Mouse (Mus musculus): ENCODE data around the gene Hoxd8. TPM values are rescaled to one million over a fixed set of nuclear protein-coding genes. Genes with fewer than 3 reads are reported as not detected.
A peak's percentile ranks its signal among the peaks of the same experiment; 100 is the strongest.

Gene Hoxd8
- total and polyA plus RNA-seq, 2 experiments = 0.06 TPM; not detected in 1

DNA sequence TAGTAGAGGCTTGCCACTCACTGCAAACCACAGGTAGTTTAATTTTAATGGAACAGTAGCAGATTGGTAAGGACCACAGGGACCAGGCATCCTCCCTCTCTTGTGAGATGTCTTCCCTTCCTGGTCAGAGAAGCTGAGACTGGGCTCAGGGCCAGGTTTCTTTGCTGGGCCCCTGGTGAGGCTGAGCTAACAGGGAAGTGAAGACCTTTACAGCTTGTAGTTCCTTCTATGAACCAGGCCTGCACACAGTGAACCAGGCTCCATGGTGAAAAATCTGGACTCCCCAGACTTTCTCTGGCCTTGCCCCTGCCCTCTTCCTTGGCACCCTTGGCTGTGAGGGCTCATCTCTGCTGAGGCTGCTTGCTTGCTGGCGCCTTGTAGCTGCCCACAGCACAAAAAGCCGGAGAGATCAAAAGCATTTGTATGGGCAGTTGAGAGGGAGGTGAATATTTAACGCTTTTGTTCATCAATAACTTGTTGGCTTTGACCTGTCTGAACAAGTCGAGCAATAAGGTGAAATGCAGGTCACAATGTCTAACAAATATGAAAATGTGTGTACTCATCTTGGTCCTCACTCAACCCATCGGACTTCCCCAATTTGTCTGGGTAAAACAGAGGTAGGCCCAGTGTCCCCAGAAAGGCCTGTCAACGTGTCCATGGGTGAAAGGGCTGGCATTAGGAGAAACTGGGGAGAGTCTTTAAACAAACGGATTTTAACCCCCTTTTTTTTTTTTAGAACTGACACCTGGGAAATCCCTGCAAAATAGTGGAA, 20.0 kb downstream of the Hoxd8 start:
- H3K27ac ChIP-seq (replicated peaks; ENCODE audit: insufficient read depth, low read depth, low read length) = no peak overlapping the region
- H3K27me3 ChIP-seq (ENCODE audit: control insufficient read depth, insufficient read depth, low read length) = peaks cover 30% of the 10 kb centered on the region
- 22% methylated on average over 7 of the region's 7 CpGs for WGBS
- DNase-seq (ENCODE audit: extremely low read depth, low read depth, low spot score) = peak; percentile 51
- H3K36me3 ChIP-seq (ENCODE audit: control insufficient read depth, insufficient read depth, low read length) = no peaks in the 10 kb centered on the region
- no peak overlapping the region for H3K4me3 ChIP-seq (ENCODE audit: insufficient read depth, low read depth, low read length)
- H3K79me2 ChIP-seq (ENCODE audit: control insufficient read depth, insufficient read depth, low read length) = no peaks in the 10 kb centered on the region
- no peak overlapping the region for H3K9ac ChIP-seq (ENCODE audit: low read depth, low read length)
- no peaks in the 10 kb centered on the region for H3K4me1 ChIP-seq (ENCODE audit: control insufficient read depth, insufficient read depth, low read length)
- TF ChIP-seq POLR2A (IDR thresholded peaks at IDR 0.05; ENCODE audit: extremely low read depth, insufficient read depth, low read length) (no peak), CTCF (IDR thresholded peaks at IDR 0.05; ENCODE audit: low read depth, low read length) (no peak)

DNA sequence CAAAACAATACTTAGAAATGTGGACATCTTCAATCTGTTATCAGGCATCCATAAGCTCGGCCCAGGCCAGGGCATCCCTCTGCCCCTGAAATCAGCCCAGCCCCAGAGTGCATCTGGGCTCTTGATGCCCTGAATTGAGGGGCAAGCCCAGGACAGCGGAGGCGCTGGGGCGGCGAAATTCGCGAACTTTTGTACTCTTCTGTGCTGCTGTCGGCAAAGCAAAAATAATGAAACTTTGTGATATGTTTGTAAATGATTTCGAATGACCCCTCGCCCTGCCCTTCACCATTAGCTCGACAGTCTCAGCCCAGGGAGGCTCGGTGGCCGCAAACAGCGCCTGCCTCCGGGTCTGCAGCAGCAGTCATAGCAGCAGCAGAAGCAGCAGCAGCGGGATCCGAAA, 20.8 kb downstream of the Hoxd8 start:
- 10% methylated on average over 17 of the region's 17 CpGs for WGBS

DNA sequence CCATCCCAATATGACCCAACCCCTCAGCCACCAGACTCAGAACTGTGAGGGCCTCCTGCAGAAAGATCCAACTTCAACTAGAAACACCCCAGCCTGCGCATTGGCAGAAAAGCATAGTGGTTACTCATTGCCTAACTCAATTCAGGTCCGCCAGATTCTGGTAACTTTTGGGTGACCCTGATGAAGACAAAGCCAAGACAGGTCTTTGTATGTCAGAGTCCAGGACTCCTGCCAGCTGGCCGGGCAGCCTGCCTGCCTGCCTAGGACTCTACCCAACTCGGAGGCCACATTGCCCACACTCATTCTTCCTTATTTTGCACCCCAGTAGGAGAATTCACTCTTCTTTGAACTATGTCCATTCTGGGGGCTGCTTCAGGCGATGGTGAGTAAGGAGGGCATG, 22.1 kb downstream of the Hoxd8 start, which contains the start of gene Gm28230:
Gm28230 (plus strand) TSS at position 178 of the 400 bp plus-strand sequence.
- peaks cover 2% of the 10 kb centered on the region; the same call in 1 of the 2 replicates for H3K4me1 ChIP-seq (ENCODE audit: control insufficient read depth, insufficient read depth, low read length)
- no peaks in the 10 kb centered on the region for H3K36me3 ChIP-seq (ENCODE audit: control insufficient read depth, insufficient read depth, low read length)
- H3K79me2 ChIP-seq (ENCODE audit: control insufficient read depth, insufficient read depth, low read length) = no peaks in the 10 kb centered on the region
- H3K27me3 ChIP-seq (ENCODE audit: control insufficient read depth, insufficient read depth, low read length) = peaks cover 27% of the 10 kb centered on the region
- WGBS = 14% methylated on average over 5 of the region's 5 CpGs
- no peak within 1 kb of the TSS for H3K9ac ChIP-seq (ENCODE audit: low read depth, low read length)
- peak; percentile 86 for DNase-seq (ENCODE audit: extremely low read depth, low read depth, low spot score)
- no peak within 1 kb of the TSS for H3K27ac ChIP-seq (replicated peaks; ENCODE audit: insufficient read depth, low read depth, low read length)
- TF ChIP-seq CTCF (IDR thresholded peaks at IDR 0.05; ENCODE audit: low read depth, low read length) (no peak), POLR2A (IDR thresholded peaks at IDR 0.05; ENCODE audit: extremely low read depth, insufficient read depth, low read length) (no peak)
- no peak within 1 kb of the TSS; the same call in 1 of the 2 replicates for H3K4me3 ChIP-seq (ENCODE audit: insufficient read depth, low read depth, low read length)

More for the DNA sequence above, 20.8 kb downstream of the Hoxd8 start:
- H3K27ac ChIP-seq (replicated peaks; ENCODE audit: insufficient read depth, low read depth, low read length) = no peak overlapping the region
- H3K36me3 ChIP-seq (ENCODE audit: control insufficient read depth, insufficient read depth, low read length) = no peaks in the 10 kb centered on the region
- no peak for DNase-seq (ENCODE audit: extremely low read depth, low read depth, low spot score)
- H3K27me3 ChIP-seq (ENCODE audit: control insufficient read depth, insufficient read depth, low read length) = peaks cover 27% of the 10 kb centered on the region
- no peak overlapping the region for H3K4me3 ChIP-seq (ENCODE audit: insufficient read depth, low read depth, low read length)
- H3K79me2 ChIP-seq (ENCODE audit: control insufficient read depth, insufficient read depth, low read length) = no peaks in the 10 kb centered on the region
- no peak overlapping the region for H3K9ac ChIP-seq (ENCODE audit: low read depth, low read length)
- no peaks in the 10 kb centered on the region for H3K4me1 ChIP-seq (ENCODE audit: control insufficient read depth, insufficient read depth, low read length)
- TF ChIP-seq CTCF (IDR thresholded peaks at IDR 0.05; ENCODE audit: low read depth, low read length) (no peak), POLR2A (IDR thresholded peaks at IDR 0.05; ENCODE audit: extremely low read depth, insufficient read depth, low read length) (no peak)

DNA sequence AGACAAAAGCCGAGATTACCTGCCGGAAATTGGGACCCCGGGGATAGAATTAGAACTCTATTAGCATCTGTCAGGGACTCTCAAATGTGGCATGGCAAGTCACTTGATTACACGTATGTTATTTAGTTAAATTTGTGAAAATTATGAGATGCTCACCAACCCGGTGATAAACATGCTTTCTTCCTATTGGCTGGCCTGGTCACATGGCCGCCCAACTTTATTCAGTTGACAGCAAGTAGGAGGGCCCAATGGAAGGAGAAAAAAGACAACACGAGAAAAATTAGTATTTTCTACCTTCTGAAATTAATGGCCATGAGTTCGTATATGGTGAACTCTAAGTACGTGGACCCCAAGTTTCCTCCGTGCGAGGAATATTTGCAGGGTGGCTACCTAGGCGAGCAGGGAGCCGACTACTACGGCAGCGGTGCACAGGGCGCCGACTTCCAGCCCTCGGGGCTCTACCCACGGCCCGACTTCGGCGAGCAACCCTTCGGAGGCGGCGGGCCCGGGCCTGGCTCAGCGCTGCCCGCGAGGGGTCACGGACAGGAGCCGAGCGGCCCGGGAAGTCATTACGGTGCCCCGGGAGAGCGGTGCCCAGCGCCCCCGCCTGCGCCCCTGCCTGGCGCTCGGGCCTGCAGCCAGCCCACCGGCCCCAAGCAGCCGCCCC, 22.7 kb downstream of the Hoxd8 start:
- H3K9ac ChIP-seq (ENCODE audit: low read depth, low read length) = no peak overlapping the region
- no peaks in the 10 kb centered on the region for H3K36me3 ChIP-seq (ENCODE audit: control insufficient read depth, insufficient read depth, low read length)
- no peak overlapping the region for H3K27ac ChIP-seq (replicated peaks; ENCODE audit: insufficient read depth, low read depth, low read length)
- DNase-seq (ENCODE audit: extremely low read depth, low read depth, low spot score) = no peak
- peaks cover 2% of the 10 kb centered on the region; the same call in 1 of the 2 replicates for H3K4me1 ChIP-seq (ENCODE audit: control insufficient read depth, insufficient read depth, low read length)
- H3K79me2 ChIP-seq (ENCODE audit: control insufficient read depth, insufficient read depth, low read length) = no peaks in the 10 kb centered on the region
- no peak overlapping the region; the same call in 1 of the 2 replicates for H3K4me3 ChIP-seq (ENCODE audit: insufficient read depth, low read depth, low read length)
- TF ChIP-seq CTCF (IDR thresholded peaks at IDR 0.05; ENCODE audit: low read depth, low read length) (no peak), POLR2A (IDR thresholded peaks at IDR 0.05; ENCODE audit: extremely low read depth, insufficient read depth, low read length) (no peak)
- peaks cover 27% of the 10 kb centered on the region for H3K27me3 ChIP-seq (ENCODE audit: control insufficient read depth, insufficient read depth, low read length)
- whole genome bisulfite sequencing = 4% methylated on average over 43 of the region's 43 CpGs

DNA sequence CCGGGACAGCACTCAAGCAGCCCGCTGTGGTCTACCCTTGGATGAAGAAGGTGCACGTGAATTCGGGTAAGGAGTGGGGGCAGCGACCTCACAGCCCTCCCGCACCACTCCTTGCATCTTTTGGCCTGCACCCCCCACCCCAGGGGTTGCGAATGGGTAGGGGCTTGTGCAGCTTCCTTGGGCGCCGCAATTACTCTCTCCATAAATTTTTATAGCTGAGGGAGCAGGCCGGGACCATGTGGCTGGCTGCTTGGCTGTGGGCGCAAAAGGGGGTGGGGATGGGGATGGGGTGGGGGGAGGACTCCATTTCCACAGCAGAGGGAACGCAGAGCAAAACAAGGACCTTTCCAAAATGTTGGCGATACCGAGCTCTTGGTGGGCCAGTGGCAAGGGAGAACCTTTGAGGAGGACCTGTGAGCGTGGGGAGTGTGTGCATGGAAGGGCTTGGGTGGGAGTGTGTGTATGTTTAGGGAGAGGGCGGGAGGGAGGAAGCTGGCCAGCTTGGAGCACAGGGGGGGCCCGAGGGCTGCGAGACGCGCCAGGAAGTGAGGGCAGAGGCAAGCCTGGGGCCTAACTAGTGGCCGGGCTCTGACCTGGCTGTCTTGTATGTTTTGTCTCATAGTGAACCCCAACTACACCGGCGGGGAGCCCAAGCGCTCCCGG, 23.4 kb downstream of the Hoxd8 start:
- Histone ChIP-seq H3K27me3 (ENCODE audit: control insufficient read depth, insufficient read depth, low read length) (peaks cover 30% of the 10 kb centered on the region), H3K4me3 (ENCODE audit: insufficient read depth, low read depth, low read length) (no peak overlapping the region), H3K27ac (replicated peaks; ENCODE audit: insufficient read depth, low read depth, low read length) (no peak overlapping the region), H3K36me3 (ENCODE audit: control insufficient read depth, insufficient read depth, low read length) (no peaks in the 10 kb centered on the region), H3K79me2 (ENCODE audit: control insufficient read depth, insufficient read depth, low read length) (no peaks in the 10 kb centered on the region), H3K4me1 (ENCODE audit: control insufficient read depth, insufficient read depth, low read length) (peaks cover 2% of the 10 kb centered on the region; the same call in 1 of the 2 replicates), H3K9ac (ENCODE audit: low read depth, low read length) (no peak overlapping the region)
- 9% methylated on average over 25 of the region's 25 CpGs for WGBS
- no peak for DNase-seq (ENCODE audit: extremely low read depth, low read depth, low spot score)
- TF ChIP-seq POLR2A (IDR thresholded peaks at IDR 0.05; ENCODE audit: extremely low read depth, insufficient read depth, low read length) (no peak), CTCF (IDR thresholded peaks at IDR 0.05; ENCODE audit: low read depth, low read length) (no peak)

All from liver, adult 2 months (tissue).